Mouse (Mus musculus) embryonic facial prominence, embryonic 10.5 days (tissue): ENCODE results near the gene Mgat4c. TPM values are rescaled to one million over a fixed set of nuclear protein-coding genes. Genes with fewer than 3 reads are reported as not detected.

ENCODE experiments used
- DNase-seq: peaks from one replicate; pipeline ENCODE4 v3.0.0-alpha.2; 2017; ENCODE audit warnings: low spot score
- H3K27ac ChIP-seq: fragments of 300-500 bp; sonication (generic); replicated peaks from 2 replicates; pipeline ENCODE4 v1.5.1; 2016; ENCODE audit warnings: mild to moderate bottlenecking
- H3K27me3 ChIP-seq: fragments of 300-500 bp; sonication (generic); replicated peaks from 2 replicates; pipeline ENCODE4 v1.6.1; 2016; ENCODE audit warnings: low read depth, mild to moderate bottlenecking; ENCODE audit not compliant: poor library complexity, severe bottlenecking
- H3K36me3 ChIP-seq: fragments of 300-500 bp; sonication (generic); replicated peaks from 2 replicates; pipeline ENCODE4 v1.6.1; 2016; ENCODE audit warnings: mild to moderate bottlenecking, moderate library complexity
- H3K4me1 ChIP-seq: fragments of 300-500 bp; sonication (generic); 2 replicates; pipeline ENCODE4 v1.6.1; 2016
- H3K4me3 ChIP-seq: fragments of 300-500 bp; sonication (generic); 2 replicates; pipeline ENCODE4 v1.5.1; 2016; ENCODE audit warnings: mild to moderate bottlenecking, moderate library complexity
- H3K9me3 ChIP-seq: fragments of 300-500 bp; sonication (generic); 2 replicates; pipeline ENCODE4 v1.6.1; 2016; ENCODE audit warnings: mild to moderate bottlenecking
- WGBS: fragments of 180-500 bp; shearing (Covaris S2); methylation state at CpG from one replicate; pipeline ENCODE4 v1.1.7; 2016; 5-methylcytosine and 5-hydroxymethylcytosine counted together
- polyA plus RNA-seq: library from polyadenylated mRNA; unstranded; fragments of >200 nt; fragmentation: Nextera tagmentation; extraction: Ambion mirVana; gene quantifications from 2 replicates; pipeline ENCODE4 v1.2.1, GENCODE M21; 2016

Gene Mgat4c
- polyA plus RNA-seq = 0.20 and 0.72 TPM in 2 replicates

DNA sequence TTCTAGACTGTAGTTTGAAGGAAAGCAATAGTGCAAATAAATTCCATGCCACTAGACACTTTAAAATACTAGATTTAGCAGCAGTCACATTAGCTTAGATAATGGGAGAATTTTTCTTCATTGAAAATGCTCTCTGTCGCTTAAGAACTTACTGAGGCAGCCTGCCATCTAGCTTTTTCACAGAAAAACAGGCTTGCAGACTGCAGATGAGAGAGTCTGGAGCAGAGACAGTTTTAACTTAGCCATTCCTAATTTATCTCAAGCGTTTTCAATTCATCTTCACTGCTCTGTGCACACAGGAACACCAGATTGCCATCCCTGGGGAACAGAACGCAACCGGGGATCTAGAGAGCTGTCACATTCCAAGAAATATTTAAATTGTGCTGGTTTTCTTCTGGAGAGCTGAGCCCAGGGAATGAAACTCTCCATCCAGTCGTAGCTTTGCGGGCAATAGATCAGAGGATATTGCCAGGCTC, at the start of gene Mgat4c:
Mgat4c (plus strand) TSS at position 51 of the 476 bp plus-strand sequence.
- H3K9me3 ChIP-seq = no peaks in the 10 kb centered on the region
- DNase-seq = no peak
- H3K4me3 ChIP-seq = no peak within 1 kb of the TSS
- H3K27ac ChIP-seq = no peak within 1 kb of the TSS
- H3K4me1 ChIP-seq = no peaks in the 10 kb centered on the region
- WGBS = 76% methylated on average over 6 of the region's 6 CpGs
- H3K36me3 ChIP-seq = no peaks in the 10 kb centered on the region
- H3K27me3 ChIP-seq = no peaks in the 10 kb centered on the region

DNA sequence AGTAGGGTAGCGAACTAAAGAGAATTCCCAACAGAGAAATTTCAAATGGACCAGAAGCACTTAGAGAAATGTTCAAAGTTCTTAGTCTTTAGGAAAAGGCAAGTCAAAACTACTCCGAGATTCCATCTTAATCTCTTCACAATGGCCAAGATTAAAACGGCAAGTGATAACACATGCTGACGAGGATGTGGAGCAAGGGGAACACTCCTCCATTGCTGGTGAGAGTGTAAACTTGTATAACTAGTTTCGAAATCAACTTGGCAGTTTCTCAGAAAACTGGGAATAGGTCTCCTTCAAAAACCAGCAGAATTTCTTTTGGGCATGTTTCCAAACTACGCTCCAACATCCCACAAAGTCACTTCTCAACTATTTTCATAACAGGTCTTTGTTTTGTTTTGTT, 46.0 kb upstream of the Mgat4c start:
- H3K4me3 ChIP-seq = no peak overlapping the region
- no peaks in the 10 kb centered on the region for H3K36me3 ChIP-seq
- no peaks in the 10 kb centered on the region for H3K4me1 ChIP-seq
- 90% methylated on average over 6 of the region's 6 CpGs for WGBS
- DNase-seq = no peak
- no peaks in the 10 kb centered on the region for H3K9me3 ChIP-seq
- H3K27ac ChIP-seq = no peak overlapping the region
- H3K27me3 ChIP-seq = no peaks in the 10 kb centered on the region

DNA sequence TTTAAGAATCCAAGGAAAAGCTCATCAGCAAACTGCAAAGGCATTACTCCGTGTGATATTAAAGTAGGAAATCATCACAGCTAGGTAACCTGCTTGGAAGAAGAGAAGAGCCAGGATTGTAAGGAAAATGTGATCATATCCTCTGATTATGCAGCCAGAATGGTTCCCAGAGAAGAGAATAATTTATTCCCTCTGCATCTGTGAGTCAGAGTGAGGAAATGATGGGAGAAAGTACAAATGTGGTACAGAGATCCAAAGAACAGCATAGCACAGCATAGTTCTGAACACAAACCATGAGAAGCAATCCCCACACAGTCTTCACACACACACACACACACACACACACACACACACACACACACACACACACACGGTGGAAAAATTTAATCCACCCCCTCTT, 40.2 kb upstream of the Mgat4c start:
- Histone ChIP-seq H3K27me3 (no peaks in the 10 kb centered on the region), H3K4me1 (no peaks in the 10 kb centered on the region), H3K27ac (no peak overlapping the region), H3K36me3 (no peaks in the 10 kb centered on the region), H3K9me3 (no peaks in the 10 kb centered on the region), H3K4me3 (no peak overlapping the region)
- 68% methylated on average over 2 of the region's 2 CpGs for WGBS
- DNase-seq = no peak

DNA sequence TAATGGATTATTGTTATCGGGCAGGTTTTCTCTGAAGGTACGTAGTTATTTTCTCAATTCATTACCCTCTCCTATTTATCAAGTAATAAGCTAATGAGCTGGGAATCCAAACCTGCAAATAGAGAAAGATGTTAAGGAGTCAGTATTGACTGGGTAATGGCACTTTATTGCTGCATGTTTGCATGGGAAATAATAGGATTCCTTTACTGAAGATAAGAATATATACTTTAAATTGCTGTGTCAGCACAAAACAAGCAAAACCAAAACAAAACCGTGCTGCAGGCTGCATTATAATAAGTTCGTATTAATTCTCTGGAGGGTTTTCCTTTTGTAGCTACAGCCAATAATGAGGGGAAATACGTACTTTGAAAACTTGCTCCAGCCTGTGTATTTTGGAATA, 627 bp downstream of the Mgat4c start:
- Histone ChIP-seq H3K9me3 (no peaks in the 10 kb centered on the region), H3K27me3 (no peaks in the 10 kb centered on the region), H3K4me1 (no peaks in the 10 kb centered on the region), H3K4me3 (no peak overlapping the region), H3K27ac (no peak overlapping the region), H3K36me3 (no peaks in the 10 kb centered on the region)
- DNase-seq = no peak
- WGBS = 88% methylated on average over 5 of the region's 5 CpGs

DNA sequence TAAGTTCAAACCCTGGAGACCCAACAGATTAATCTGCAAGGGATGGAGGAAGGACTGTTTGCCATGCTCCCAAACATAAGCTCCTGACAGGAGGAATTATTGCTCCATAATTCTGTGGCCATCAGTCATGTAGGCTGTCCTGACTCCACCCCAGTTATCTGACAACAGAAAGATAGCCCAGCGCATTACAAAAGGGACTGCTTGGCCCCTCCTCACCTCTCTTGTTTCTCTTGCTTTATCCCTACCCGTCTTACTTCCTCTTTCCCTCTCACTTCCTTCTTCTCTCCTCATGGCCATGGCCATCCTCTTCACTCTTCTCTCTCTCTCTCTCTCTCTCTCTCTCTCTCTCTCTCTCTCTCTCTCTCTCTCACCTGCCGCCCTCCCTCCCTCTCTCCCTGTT, 80.5 kb downstream of the Mgat4c start:
- no peak overlapping the region for H3K27ac ChIP-seq
- no peak for DNase-seq
- no peaks in the 10 kb centered on the region for H3K27me3 ChIP-seq
- no peaks in the 10 kb centered on the region for H3K36me3 ChIP-seq
- H3K4me3 ChIP-seq = no peak overlapping the region
- 91% methylated on average over 3 of the region's 3 CpGs for WGBS
- H3K9me3 ChIP-seq = no peaks in the 10 kb centered on the region
- H3K4me1 ChIP-seq = no peaks in the 10 kb centered on the region

DNA sequence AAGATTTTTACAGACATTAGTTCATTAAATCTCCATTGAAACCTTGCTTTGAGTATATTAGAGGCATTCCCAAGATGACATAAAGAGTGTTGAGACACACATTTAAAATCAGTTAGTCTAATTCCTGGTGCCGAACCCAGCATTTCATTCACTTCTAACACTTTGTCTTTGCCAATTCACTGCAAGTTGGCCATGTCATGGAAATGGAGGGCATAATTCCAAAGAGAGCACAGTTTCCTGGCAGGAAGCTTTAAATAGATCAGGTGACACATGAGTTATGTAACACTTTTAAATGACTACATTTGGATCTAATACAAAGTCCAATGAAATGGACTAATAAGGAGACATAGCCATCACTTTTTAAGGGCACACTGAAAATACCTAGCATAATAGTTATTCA, 89.4 kb downstream of the Mgat4c start:
- no peaks in the 10 kb centered on the region for H3K27me3 ChIP-seq
- H3K36me3 ChIP-seq = no peaks in the 10 kb centered on the region
- 89% methylated on average over 1 of the region's 1 CpGs for WGBS
- no peak overlapping the region for H3K27ac ChIP-seq
- H3K4me3 ChIP-seq = no peak overlapping the region
- no peaks in the 10 kb centered on the region for H3K9me3 ChIP-seq
- no peak for DNase-seq
- no peaks in the 10 kb centered on the region for H3K4me1 ChIP-seq

DNA sequence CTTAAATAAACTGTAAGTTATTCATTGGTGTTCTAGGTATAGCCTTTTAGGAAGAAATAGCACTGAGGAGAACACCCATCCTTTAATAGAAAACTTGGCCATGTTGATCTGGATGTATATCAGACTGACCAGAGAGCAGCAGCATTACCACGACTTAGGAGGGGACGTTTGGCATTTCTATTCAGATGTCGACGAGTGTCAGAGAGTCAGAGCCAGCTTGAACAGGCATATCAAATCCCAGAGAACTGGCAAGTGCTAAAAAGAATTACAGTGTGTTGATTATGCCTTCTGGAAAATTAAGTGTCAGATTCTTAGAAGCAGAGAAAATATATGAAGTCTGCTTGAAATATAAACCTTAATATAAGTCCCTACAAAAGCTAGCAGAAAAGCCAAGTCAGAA, 89.9 kb downstream of the Mgat4c start:
- 85% methylated on average over 4 of the region's 4 CpGs for WGBS

DNA sequence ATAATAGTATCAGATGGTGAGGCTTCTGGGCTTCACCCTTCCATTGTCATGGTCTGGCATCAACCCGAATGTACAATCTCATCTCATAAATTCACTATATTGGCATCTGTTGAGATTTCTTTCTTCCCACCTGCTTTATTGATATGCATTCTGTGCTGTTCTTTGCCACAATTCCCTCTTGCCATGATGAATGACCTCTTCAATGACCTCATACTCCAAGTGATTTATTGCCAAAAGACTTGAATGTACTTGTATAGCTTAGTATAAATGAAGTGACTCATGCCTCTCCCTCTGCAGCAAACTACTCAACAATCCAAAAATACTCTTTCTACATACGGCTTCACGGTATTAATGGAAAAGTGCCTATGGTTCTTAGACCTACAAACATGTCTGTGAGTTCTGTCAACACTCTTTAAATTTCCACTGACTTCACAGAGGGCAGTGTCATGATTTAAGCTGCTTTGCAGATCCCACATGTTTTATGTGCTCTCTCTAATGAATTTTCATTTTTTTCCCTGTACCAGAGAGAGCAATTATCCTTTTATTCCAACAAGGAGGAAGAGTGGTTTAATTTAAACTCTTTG, 102.0 kb downstream of the Mgat4c start:
- no peaks in the 10 kb centered on the region for H3K9me3 ChIP-seq
- no peak overlapping the region for H3K27ac ChIP-seq
- no peaks in the 10 kb centered on the region for H3K27me3 ChIP-seq
- no peak for DNase-seq
- H3K36me3 ChIP-seq = no peaks in the 10 kb centered on the region
- no peak overlapping the region for H3K4me3 ChIP-seq
- WGBS = 87% methylated on average over 3 of the region's 3 CpGs
- H3K4me1 ChIP-seq = no peaks in the 10 kb centered on the region

More for the DNA sequence above, 89.9 kb downstream of the Mgat4c start:
- Histone ChIP-seq H3K4me1 (no peaks in the 10 kb centered on the region), H3K27me3 (no peaks in the 10 kb centered on the region), H3K4me3 (no peak overlapping the region), H3K9me3 (no peaks in the 10 kb centered on the region), H3K27ac (no peak overlapping the region), H3K36me3 (no peaks in the 10 kb centered on the region)
- DNase-seq = no peak

DNA sequence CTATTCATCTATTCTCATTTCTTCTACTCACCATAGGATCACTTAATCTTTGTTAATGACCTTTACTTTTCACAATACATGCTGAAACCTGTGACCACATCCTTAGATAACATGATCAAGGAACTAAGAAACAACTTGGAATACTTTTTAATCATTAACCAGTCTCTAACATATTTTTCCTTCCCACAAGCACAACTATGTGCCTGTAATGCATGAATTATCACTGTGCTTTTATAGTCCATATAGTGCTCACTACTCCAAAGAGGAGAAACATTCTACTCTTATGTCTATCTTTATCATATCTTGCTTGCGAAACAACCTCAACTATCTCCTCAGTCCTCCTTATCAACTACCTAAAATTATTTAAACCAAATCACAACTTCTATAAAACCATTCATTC, 114.2 kb downstream of the Mgat4c start:
- H3K9me3 ChIP-seq = no peaks in the 10 kb centered on the region
- H3K27ac ChIP-seq = no peak overlapping the region
- 94% methylated on average over 1 of the region's 1 CpGs for WGBS
- no peak overlapping the region for H3K4me3 ChIP-seq
- no peaks in the 10 kb centered on the region for H3K36me3 ChIP-seq
- H3K4me1 ChIP-seq = no peaks in the 10 kb centered on the region
- H3K27me3 ChIP-seq = no peaks in the 10 kb centered on the region
- no peak for DNase-seq

DNA sequence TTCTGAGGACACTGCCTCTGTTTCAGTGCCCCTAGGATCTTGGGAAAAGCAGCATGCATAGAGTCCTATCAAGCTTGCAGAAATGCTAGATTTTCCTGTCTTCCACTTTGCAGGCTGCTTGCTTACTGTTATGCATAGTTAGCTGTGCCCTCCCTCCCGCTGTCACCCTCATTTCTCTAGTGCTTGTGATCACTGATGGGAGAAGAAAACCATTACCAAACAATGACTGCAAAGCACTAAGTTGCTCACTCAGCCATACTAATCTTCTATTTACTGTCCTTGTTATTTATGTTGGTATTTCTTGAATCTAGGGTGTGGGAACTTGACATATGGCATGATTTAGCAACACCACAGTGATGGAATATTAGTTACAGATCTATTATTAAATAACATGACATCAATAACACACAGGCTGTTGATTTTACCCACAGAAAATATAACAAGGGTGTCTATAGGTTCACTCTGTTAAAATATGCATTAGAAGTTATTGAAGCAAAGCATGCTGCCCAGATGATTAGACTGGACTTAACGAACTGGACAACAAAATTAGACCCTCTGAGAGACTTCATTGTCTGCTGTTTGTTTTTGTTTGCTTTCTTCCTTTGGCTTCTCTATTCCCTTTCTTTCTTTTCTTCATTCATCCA, 117.7 kb downstream of the Mgat4c start:
- 49% methylated on average over 2 of the region's 2 CpGs for WGBS
- no peaks in the 10 kb centered on the region for H3K27me3 ChIP-seq
- no peak overlapping the region for H3K27ac ChIP-seq
- no peaks in the 10 kb centered on the region for H3K4me1 ChIP-seq
- H3K4me3 ChIP-seq = no peak overlapping the region
- DNase-seq = no peak
- no peaks in the 10 kb centered on the region for H3K36me3 ChIP-seq
- H3K9me3 ChIP-seq = no peaks in the 10 kb centered on the region

DNA sequence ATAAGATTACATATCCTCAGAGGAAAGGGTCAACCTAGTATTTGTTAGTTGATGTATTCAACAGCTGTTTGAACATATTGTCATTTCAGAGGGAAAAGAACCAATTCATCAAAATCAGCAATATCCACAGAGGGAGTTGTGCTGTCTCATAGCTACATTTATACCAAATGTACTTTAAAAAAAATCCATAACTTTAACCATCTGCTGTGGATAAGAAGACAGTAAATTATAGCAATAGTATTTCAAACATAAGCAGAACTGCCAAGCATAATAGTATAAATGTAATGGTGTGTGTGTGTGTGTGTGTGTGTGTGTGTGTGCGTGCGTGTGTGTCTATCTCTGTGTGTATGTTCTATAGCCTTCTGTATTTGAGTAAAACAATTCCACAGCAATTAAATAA, 127.5 kb downstream of the Mgat4c start:
- no peaks in the 10 kb centered on the region for H3K9me3 ChIP-seq
- 96% methylated on average over 2 of the region's 2 CpGs for WGBS
- no peak overlapping the region for H3K4me3 ChIP-seq
- no peaks in the 10 kb centered on the region for H3K4me1 ChIP-seq
- no peak for DNase-seq
- H3K27me3 ChIP-seq = no peaks in the 10 kb centered on the region
- H3K27ac ChIP-seq = no peak overlapping the region
- H3K36me3 ChIP-seq = no peaks in the 10 kb centered on the region

DNA sequence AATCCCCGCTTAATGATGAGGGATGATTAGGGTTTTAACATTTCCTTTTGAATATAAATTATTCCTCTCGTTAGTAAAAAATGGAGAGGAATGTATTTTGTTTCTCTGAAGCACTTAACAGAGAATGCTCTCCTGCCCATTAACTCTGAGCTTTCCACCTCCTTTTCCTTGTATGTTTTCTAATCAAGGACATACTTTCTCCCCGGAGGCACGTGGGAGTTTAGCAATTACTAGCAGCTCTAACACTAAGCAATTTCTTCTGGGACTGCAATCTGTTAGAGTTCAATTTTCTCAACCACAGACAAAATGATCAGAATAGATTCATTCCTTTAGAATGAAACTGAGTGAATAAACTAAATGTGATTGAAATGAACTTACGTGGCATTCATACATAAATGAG, 135.6 kb downstream of the Mgat4c start:
- Histone ChIP-seq H3K9me3 (no peaks in the 10 kb centered on the region), H3K27me3 (no peaks in the 10 kb centered on the region), H3K4me1 (no peaks in the 10 kb centered on the region), H3K27ac (no peak overlapping the region), H3K36me3 (no peaks in the 10 kb centered on the region), H3K4me3 (no peak overlapping the region)
- WGBS = 66% methylated on average over 5 of the region's 5 CpGs
- DNase-seq = no peak

DNA sequence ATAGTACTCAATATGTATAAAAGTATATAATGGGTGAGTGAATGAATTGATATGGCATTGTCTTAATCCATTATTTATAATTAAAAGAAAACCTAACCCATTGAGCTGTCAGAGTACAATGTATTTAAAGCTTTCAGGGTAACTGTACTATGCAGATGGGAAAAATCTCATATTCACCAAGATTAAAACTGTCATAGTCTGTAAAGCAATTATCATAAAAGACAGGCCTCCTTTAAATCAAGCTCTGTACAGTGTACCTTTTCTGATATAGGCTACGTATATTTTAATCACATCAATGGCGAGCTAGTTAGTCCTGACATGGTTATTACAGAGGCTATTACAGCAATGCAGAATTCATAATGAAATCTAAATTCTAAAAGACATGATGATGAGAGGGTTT, 146.7 kb downstream of the Mgat4c start:
- no peaks in the 10 kb centered on the region for H3K9me3 ChIP-seq
- H3K27ac ChIP-seq = no peak overlapping the region
- no peak for DNase-seq
- 90% methylated on average over 2 of the region's 2 CpGs for WGBS
- H3K27me3 ChIP-seq = no peaks in the 10 kb centered on the region
- no peak overlapping the region for H3K4me3 ChIP-seq
- no peaks in the 10 kb centered on the region for H3K36me3 ChIP-seq
- H3K4me1 ChIP-seq = no peaks in the 10 kb centered on the region
